Mouse (Mus musculus) kidney, adult 11 months (tissue): ENCODE measurements around the gene Olfr763.
A peak's percentile ranks its signal among the peaks of the same experiment; 100 is the strongest.
"Not testable (repeated sequence)": the region's sequence is repeated elsewhere in the genome, so short reads cannot be mapped to it uniquely, and the experiment has no call there.

Experiments used
- DNase-seq: peaks from one replicate; pipeline ENCODE4 v3.0.0; 2022

Olfr763 gene

GRCm38 (mm10) chr10:129010288-129010841, at the start of gene Olfr763:
Olfr763 (plus strand) TSS chr10:129010791.
- DNase-seq, result no peak

GRCm38 (mm10) chr10:128964961-128965360, 45.6 kb upstream of the Olfr763 start:
- peak; percentile 83 for DNase-seq

DNA sequence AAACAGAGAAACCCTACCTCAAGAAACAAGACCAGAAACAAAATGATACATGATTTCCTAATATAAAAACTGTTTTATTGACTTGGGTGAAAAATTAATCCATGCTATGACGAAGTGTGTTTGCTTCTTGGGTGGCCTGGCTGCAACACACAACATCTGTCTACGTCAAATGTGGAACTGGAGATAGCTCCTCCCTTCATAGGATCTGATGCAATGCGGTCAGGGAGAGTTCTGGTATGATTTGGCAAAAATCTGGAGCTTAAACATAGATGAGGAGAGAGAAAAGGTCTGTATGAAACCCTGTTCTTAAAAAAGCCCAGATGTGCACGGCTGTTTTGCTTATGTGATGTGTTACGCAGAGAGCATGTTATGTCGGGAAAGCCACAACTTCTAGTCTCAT, 44.7 kb upstream of the Olfr763 start:
- no peak for DNase-seq

DNA sequence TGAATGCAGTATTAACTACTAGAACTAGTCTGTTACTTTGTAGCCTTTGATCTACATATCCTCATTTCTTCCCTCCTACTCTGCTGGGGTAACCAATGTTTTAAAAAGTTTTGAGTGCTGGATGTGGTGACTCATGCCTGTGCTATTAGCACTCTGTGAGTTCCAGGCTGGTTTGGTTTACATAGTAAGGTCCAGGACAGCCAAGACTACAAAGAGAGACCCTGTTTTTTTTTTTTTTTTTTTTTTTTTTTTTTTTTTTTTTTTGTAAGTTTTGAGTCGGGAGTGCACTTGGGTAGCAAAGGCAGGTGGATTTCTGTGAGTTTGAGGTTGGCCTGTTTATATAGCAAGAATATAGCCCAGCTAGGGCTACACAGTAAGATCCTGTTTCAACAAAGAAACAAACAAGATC, 42.2 kb upstream of the Olfr763 start:
- no peak for DNase-seq

- DNase-seq, result no peak
Observed at GRCm38 (mm10) chr10:128970740-128971250, 39.8 kb upstream of the Olfr763 start.

- DNase-seq, result no peak
Observed at GRCm38 (mm10) chr10:128972841-128973240, 37.8 kb upstream of the Olfr763 start.

- DNase-seq, result no peak
Observed at GRCm38 (mm10) chr10:128976395-128976794, 34.2 kb upstream of the Olfr763 start.

DNA sequence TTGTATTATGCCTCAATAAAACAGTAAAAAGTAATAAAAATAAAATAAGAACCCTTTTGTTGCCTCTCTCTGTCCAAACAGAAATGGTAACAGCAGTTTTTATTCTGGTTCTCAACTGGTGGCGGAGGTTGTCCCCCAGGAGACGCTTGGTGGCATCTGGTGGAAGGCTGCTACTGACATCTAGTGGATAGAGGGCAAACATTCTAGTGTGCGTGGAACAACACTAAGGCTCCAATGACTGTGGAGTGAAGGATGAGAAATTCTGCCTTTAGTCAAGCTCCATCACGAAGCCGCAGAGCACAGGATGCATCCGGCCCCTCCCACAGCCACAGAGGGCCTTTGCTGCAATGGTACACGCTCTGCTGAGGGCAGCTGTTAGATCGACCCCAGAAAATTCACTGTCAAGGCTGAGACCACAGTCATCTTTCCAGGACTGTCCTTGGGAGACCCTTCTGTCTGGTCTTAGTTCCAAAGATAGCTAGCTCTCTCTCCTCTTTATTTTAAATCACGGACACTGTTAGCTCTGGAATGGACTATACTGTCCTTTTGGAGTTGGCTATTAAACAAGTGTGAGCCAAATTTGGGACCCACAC, 33.0 kb upstream of the Olfr763 start:
- DNase-seq, result peak; percentile 31

DNA sequence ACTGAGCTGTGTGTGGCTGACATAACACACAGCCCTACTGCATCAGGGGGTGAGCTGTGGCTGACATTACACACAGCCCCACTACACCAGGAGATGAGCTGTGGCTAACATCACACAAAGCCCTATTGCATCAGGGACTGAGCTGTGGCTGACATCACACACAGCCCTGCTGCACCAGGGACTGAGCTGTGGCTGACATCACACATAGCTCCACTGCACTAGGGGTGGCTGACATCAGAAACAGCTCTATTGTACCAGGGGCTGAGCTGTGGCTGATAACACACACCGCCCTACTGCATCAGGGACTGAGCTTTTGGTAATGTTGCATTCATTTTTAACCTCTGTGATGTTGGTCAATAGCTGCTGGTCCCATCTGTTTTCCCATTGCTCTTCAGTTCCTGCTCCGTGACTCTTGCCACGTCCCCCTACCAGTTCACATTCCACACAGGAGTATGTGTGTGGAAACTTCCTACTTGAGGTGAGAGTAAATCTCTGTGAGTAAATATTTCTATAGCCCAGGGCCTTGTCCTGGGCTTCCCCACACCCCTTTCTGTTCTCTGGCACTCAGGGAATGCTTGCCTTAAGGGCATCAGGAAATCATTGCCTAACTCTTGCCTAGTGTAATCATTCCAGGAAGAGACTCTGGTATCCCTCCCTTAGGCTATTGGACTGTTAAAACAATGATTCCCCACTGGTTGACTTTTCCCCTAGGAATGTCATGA, 29.8 kb upstream of the Olfr763 start:
- no peak for DNase-seq

DNA sequence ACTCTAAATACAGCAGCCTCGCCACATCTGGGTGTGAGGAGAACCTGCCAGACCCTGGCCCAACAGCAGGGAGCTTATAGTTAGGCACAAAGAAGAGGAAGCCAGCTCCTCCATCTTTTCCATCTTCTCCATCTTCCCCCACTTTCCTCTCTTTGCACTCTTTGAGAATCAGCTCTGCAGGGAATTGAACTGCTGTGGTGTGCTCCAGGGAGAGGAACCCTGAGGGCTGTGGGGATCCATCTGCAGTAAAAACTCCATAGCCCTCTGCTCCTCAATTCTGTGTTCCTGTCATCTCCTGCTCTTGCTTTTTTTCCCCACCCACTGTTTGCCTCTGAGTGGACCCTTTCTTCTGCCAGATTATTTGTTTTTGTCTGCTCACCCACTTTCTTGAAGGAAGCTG, 21.5 kb upstream of the Olfr763 start, which contains the start of gene Olfr9:
Gene Olfr9, plus strand, starts transcription at position 301 of the 400 bp plus-strand sequence.
- DNase-seq, result not testable (repeated sequence)

- not testable (repeated sequence) for DNase-seq
Observed at GRCm38 (mm10) chr10:128990129-128990850, 20.3 kb upstream of the Olfr763 start.

DNA sequence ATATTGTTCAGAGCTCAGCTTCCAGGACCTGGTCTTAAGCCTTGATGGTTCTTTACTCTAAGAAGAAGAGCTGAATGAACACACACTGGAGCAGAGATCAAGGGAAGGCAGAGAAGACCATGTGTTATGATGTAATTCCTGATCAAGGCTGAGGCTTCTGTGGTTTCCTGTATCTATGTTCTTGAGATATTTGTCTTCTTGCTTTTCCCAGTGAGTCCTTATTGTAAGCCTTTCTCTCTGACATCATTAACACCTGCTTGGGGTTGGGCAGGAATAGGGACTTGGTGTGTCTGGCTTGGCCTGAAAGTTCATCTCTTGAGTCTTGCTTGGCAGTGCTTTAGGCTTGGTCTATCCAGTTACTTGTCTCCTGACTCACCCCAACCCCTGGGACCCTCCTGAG, 19.6 kb upstream of the Olfr763 start:
- DNase-seq, result no peak

- no peak for DNase-seq
Observed at GRCm38 (mm10) chr10:128995796-128996195, 14.8 kb upstream of the Olfr763 start.

GRCm38 (mm10) chr10:128996523-128997040, 14.0 kb upstream of the Olfr763 start:
- no peak for DNase-seq

- DNase-seq, result no peak
Observed at GRCm38 (mm10) chr10:129004032-129004920, 6.3 kb upstream of the Olfr763 start.

DNA sequence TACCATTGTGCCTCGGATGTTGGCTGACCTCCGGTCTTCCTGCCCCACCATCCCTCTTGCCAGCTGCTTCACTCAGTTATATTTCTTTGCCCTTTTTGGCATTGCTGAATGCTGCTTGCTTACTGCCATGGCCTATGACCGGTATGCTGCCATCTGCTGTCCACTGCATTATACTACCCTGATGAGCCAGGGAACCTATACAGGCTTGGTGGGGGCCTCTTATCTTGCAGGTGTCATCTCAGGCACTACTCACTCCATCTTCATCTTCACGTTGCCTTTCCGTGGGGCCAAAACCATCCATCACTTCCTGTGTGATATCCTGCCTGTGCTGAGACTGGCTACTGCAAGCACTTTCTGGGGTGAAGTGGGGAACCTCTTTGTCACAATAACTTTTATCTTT, 920 bp downstream of the Olfr763 start:
- not testable (repeated sequence) for DNase-seq

- no peak for DNase-seq
Observed at GRCm38 (mm10) chr10:129014477-129014876, 3.9 kb downstream of the Olfr763 start.

GRCm38 (mm10) chr10:129023319-129023718, 12.7 kb downstream of the Olfr763 start:
- no peak for DNase-seq

GRCm38 (mm10) chr10:129026018-129026662, 15.5 kb downstream of the Olfr763 start:
- no peak for DNase-seq

- no peak for DNase-seq
Observed at GRCm38 (mm10) chr10:129028343-129028742, 17.8 kb downstream of the Olfr763 start.

- DNase-seq, result no peak
Observed at GRCm38 (mm10) chr10:129039796-129040195, 29.2 kb downstream of the Olfr763 start, which contains the start of gene Olfr764-ps1. Olfr764-ps1 (minus strand) TSS chr10:129039896.
